Mouse (Mus musculus) midbrain, embryonic 11.5 days (tissue): ENCODE measurements around the gene Kcnj6. TPM values are rescaled to one million over a fixed set of nuclear protein-coding genes. Genes with fewer than 3 reads are reported as not detected.

Source experiments
- ATAC-seq: fragments of 200-750 bp; cut with Nextera tagmentation; 2 replicates; pipeline ENCODE4 v1.8.0; 2017; ENCODE audit warnings: moderate TSS enrichment, moderate library complexity; ENCODE audit not compliant: low FRiP score
- DNase-seq: peaks from one replicate; pipeline ENCODE4 v3.0.0; 2015; ENCODE audit warnings: low spot score; ENCODE audit errors: missing footprints
- H3K27ac ChIP-seq: fragments of 300-500 bp; sonication (generic); 2 replicates; pipeline ENCODE4 v1.5.1; 2014; ENCODE audit warnings: low read depth, low read length
- H3K27me3 ChIP-seq: fragments of 300-500 bp; sonication (generic); 2 replicates; pipeline ENCODE4 v1.6.1; 2014; ENCODE audit warnings: mild to moderate bottlenecking, low read length, moderate library complexity, mixed read lengths; ENCODE audit not compliant: control insufficient read depth, insufficient read depth
- H3K36me3 ChIP-seq: fragments of 300-500 bp; sonication (generic); 2 replicates; pipeline ENCODE4 v1.6.1; 2014; ENCODE audit warnings: mild to moderate bottlenecking, low read length, moderate library complexity, mixed read lengths; ENCODE audit not compliant: control insufficient read depth, insufficient read depth
- H3K4me1 ChIP-seq: fragments of 300-500 bp; sonication (generic); 2 replicates; pipeline ENCODE4 v1.6.1; 2014; ENCODE audit warnings: low read length; ENCODE audit not compliant: control insufficient read depth, insufficient read depth
- H3K4me2 ChIP-seq: fragments of 300-500 bp; sonication (generic); 2 replicates; pipeline ENCODE4 v1.6.1; 2014; ENCODE audit warnings: mild to moderate bottlenecking, moderate library complexity
- H3K4me3 ChIP-seq: fragments of 300-500 bp; sonication (generic); 2 replicates; pipeline ENCODE4 v1.5.1; 2014; ENCODE audit warnings: low read depth, low read length
- H3K9ac ChIP-seq: fragments of 300-500 bp; sonication (generic); 2 replicates; pipeline ENCODE4 v1.6.1; 2014; ENCODE audit warnings: low read length
- H3K9me3 ChIP-seq: fragments of 300-500 bp; sonication (generic); 2 replicates; pipeline ENCODE4 v1.6.1; 2016; ENCODE audit warnings: low read length; ENCODE audit not compliant: control insufficient read depth
- WGBS: fragments of 180-500 bp; shearing (Covaris S2); extraction: QIAGEN DNeasy Blood & Tissue Kit; methylation state at CpG from one replicate; pipeline ENCODE4 v1.1.7; 2014; 5-methylcytosine and 5-hydroxymethylcytosine counted together
- polyA plus RNA-seq: library from polyadenylated mRNA; unstranded; fragments of >200 nt; fragmentation: Nextera tagmentation; extraction: Ambion mirVana; gene quantifications from 2 replicates; pipeline ENCODE4 v1.2.1, GENCODE M21; 2014

Kcnj6 gene
- polyA plus RNA-seq, 1 experiment from 2014 or later: 0.15 TPM

- no peak overlapping the region for H3K4me3 ChIP-seq
- H3K27ac ChIP-seq: no peak overlapping the region
- H3K36me3 ChIP-seq: no peaks in the 10 kb centered on the region
- 92% methylated on average over 6 of the region's 6 CpGs for WGBS
- H3K9me3 ChIP-seq: no peaks in the 10 kb centered on the region
- DNase-seq (no peak), ATAC-seq (no peak)
- H3K4me2 ChIP-seq: no peak overlapping the region
- H3K9ac ChIP-seq: no peak overlapping the region
- H3K4me1 ChIP-seq: no peaks in the 10 kb centered on the region
- H3K27me3 ChIP-seq: no peaks in the 10 kb centered on the region
Observed at GRCm38 (mm10) chr16:94956410-94956809, 41.1 kb downstream of the Kcnj6 start.

- Histone ChIP-seq H3K27ac (no peak overlapping the region), H3K36me3 (no peaks in the 10 kb centered on the region), H3K9ac (no peak overlapping the region), H3K27me3 (no peaks in the 10 kb centered on the region), H3K4me2 (no peak overlapping the region), H3K9me3 (no peaks in the 10 kb centered on the region), H3K4me1 (no peaks in the 10 kb centered on the region), H3K4me3 (no peak overlapping the region)
- DNase-seq (no peak), ATAC-seq (no peak)
- WGBS: 74% methylated on average over 1 of the region's 1 CpGs
Observed at GRCm38 (mm10) chr16:94953294-94953693, 44.2 kb downstream of the Kcnj6 start.

GRCm38 (mm10) chr16:94949172-94949571 is 48.3 kb downstream of the Kcnj6 start:
- Histone ChIP-seq H3K9me3 (no peaks in the 10 kb centered on the region), H3K27me3 (no peaks in the 10 kb centered on the region), H3K9ac (no peak overlapping the region), H3K36me3 (no peaks in the 10 kb centered on the region), H3K27ac (no peak overlapping the region), H3K4me3 (no peak overlapping the region), H3K4me1 (no peaks in the 10 kb centered on the region), H3K4me2 (no peak overlapping the region)
- no peak for ATAC-seq
- DNase-seq: no peak
- 89% methylated on average over 7 of the region's 7 CpGs for WGBS

DNA sequence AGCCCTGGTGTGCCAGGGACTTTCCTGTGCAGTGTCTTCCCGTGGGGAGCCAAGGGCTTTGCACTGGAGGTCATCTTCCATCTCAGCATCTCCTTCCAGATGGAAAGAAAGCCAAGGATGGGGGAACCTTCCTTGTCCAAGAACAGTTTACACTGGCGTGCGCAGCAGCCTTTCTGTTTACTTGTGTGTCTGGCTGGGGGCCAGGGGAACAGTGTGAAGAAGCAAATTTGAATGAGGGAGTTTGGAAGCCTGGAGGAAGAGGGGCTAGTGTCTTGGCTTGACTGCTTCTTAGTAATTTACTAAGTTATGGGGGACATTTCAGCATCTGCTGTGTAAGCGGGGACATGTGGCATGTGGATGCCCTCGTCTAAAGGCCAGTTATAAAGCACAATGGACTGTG is 50.7 kb downstream of the Kcnj6 start:
- Histone ChIP-seq H3K4me1 (no peaks in the 10 kb centered on the region), H3K9me3 (no peaks in the 10 kb centered on the region), H3K4me2 (no peak overlapping the region), H3K4me3 (no peak overlapping the region), H3K27me3 (no peaks in the 10 kb centered on the region), H3K9ac (no peak overlapping the region), H3K36me3 (no peaks in the 10 kb centered on the region), H3K27ac (no peak overlapping the region)
- no peak for DNase-seq
- ATAC-seq: no peak
- WGBS: 82% methylated on average over 5 of the region's 5 CpGs

DNA sequence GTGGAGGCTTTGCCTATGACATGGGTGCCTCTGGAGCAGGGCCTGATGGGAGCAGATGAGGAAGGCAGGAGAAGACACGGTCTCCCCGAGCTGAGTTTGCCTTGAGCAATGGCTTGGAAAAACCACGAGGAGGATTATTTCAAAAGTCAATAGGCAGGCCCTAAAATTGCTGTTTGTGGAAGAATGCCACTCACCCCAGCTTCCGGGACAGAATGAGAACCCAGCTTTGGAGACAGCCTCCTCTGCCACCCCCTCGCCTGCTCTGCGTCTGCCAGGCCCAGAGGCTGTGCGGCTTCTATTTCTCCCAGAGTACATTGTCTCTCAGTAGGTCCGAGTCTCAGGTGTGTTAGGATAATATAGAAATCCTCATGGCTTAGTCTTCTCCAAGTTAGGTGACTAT is 64.8 kb downstream of the Kcnj6 start:
- no peak overlapping the region for H3K27ac ChIP-seq
- WGBS: 78% methylated on average over 8 of the region's 8 CpGs
- no peaks in the 10 kb centered on the region for H3K27me3 ChIP-seq
- no peak overlapping the region for H3K4me3 ChIP-seq
- H3K4me2 ChIP-seq: no peak overlapping the region
- ATAC-seq (no peak), DNase-seq (no peak)
- H3K4me1 ChIP-seq: no peaks in the 10 kb centered on the region
- no peaks in the 10 kb centered on the region for H3K9me3 ChIP-seq
- no peaks in the 10 kb centered on the region for H3K36me3 ChIP-seq
- no peak overlapping the region for H3K9ac ChIP-seq

DNA sequence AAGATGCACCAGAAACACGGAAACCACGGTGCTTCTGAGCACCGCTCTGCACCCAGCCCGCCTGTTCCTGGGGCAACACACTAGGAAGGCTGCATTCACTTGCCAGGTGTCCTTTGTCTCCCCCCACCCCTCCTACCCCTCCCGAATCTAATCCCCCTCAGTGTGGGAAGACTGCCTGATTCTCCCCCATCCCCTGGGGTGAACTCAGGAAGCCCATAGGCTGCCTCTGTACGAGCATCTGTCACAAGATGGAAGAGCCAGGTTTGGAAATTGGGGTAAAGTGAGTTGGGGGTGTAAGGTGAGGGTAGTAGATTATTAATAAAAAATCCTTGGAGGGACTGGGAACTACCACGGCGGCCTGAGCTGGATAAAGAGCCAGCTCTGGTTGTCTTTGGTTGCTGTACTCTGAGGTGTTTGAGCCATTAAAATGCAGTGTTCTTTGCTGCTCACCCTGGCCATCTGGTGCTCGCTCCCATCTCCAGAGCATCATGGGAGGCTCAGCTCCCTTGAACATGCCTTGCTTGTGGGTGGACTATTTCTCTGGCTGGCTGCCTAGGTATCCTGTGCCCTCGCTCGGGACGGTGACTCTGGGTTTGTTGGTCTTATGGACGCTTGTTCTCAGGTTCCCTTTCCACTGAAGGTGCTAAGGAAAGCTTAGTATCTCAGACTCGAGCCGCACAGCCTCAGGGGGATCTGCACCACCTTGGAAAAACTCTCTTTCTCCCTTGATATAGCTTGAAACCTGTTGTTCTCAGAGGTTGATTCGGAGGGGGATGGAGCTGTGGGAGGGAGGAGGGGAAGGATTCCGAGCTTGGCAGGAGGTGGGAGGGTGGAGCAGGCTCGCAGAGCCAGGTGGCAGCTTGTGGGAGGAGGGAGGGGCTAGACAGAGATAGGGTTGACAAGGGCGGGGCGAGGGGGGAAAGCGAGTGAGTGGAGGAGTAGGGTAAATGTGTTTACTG is 65.9 kb downstream of the Kcnj6 start:
- DNase-seq (peak; percentile 85), ATAC-seq (0 out of 2 replicates have a peak, but pooled peaks have one; percentile 27)
- Histone ChIP-seq H3K4me1 (no peaks in the 10 kb centered on the region), H3K9ac (no peak overlapping the region), H3K4me2 (peak overlapping the region; percentile 12; the same call in 1 of the 2 replicates), H3K36me3 (no peaks in the 10 kb centered on the region), H3K9me3 (no peaks in the 10 kb centered on the region), H3K4me3 (no peak overlapping the region), H3K27ac (no peak overlapping the region), H3K27me3 (no peaks in the 10 kb centered on the region)
- 6% methylated on average over 21 of the region's 21 CpGs for WGBS

GRCm38 (mm10) chr16:94925364-94925763 is 72.1 kb downstream of the Kcnj6 start:
- no peaks in the 10 kb centered on the region for H3K27me3 ChIP-seq
- H3K9ac ChIP-seq: no peak overlapping the region
- ATAC-seq (no peak), DNase-seq (no peak)
- no peaks in the 10 kb centered on the region; the same call in 1 of the 2 replicates for H3K4me1 ChIP-seq
- no peak overlapping the region for H3K27ac ChIP-seq
- no peak overlapping the region for H3K4me3 ChIP-seq
- no peaks in the 10 kb centered on the region for H3K36me3 ChIP-seq
- H3K4me2 ChIP-seq: no peak overlapping the region
- 15% methylated on average over 6 of the region's 6 CpGs for WGBS
- no peaks in the 10 kb centered on the region for H3K9me3 ChIP-seq

DNA sequence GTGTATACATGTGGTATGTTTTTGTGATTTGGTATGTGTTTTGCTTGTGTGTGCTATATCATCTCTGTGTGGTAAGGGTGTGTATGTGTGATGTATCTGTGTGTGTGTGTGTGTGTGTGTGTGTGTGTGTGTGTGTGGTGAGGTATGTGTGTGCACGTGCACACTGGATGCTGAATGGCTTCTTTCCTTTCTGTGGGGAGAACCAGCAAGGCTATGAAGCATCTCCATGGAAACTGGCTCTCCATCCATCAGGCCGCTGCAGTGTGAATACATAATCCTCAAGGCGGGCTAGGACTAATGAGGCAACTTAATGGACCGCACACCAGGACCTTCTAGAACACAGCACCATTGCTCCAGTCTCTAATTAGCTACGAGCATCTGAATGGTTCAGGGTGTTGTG is 78.3 kb downstream of the Kcnj6 start:
- Histone ChIP-seq H3K4me1 (no peaks in the 10 kb centered on the region), H3K9me3 (no peaks in the 10 kb centered on the region), H3K27ac (no peak overlapping the region), H3K4me3 (no peak overlapping the region), H3K9ac (no peak overlapping the region), H3K36me3 (no peaks in the 10 kb centered on the region), H3K27me3 (no peaks in the 10 kb centered on the region), H3K4me2 (no peak overlapping the region)
- DNase-seq (no peak), ATAC-seq (no peak)
- 55% methylated on average over 5 of the region's 5 CpGs for WGBS

GRCm38 (mm10) chr16:94906026-94906425 is 91.5 kb downstream of the Kcnj6 start:
- H3K9ac ChIP-seq: no peak overlapping the region
- H3K4me2 ChIP-seq: no peak overlapping the region
- no peaks in the 10 kb centered on the region for H3K4me1 ChIP-seq
- no peaks in the 10 kb centered on the region for H3K27me3 ChIP-seq
- H3K4me3 ChIP-seq: no peak overlapping the region
- ATAC-seq (no peak), DNase-seq (no peak)
- no peak overlapping the region for H3K27ac ChIP-seq
- no peaks in the 10 kb centered on the region for H3K9me3 ChIP-seq
- WGBS: 91% methylated on average over 4 of the region's 4 CpGs
- no peaks in the 10 kb centered on the region for H3K36me3 ChIP-seq
